Mouse (Mus musculus): ENCODE data around the gene Kifc1. TPM values are rescaled to one million over a fixed set of nuclear protein-coding genes. Genes with fewer than 3 reads are reported as not detected.

The Kifc1 gene
- 1.6 and 9.5 TPM in 2 replicates for polyA plus RNA-seq (2012; rRNA removed; ENCODE audit: low replicate concordance)

DNA sequence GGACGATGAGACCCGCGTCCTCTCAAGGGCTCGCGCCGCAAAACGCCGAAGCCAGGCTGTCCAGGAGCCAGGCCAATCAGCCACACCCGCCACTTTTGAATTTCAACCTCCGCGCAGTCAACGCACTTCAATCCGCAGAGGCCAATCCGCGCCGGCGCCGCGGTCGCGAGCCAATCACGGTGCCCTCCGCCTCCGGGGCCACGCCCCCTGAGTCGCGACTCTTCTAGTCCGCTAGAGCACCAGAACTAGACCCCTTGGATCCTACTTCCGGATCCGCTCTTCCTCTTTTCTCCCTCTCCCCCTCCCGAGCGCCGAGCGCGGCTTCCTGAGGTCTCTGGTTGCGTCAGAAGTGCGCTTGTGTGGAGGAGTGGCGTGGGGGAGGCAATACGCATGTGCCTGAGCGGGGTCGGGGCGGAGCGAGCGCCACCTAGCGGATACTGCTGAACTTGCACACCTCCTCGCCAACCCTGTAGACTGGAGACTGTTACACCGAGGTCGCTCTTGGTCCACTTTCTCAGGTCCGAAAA, at the start of gene Kifc1:
Gene Kifc1, minus strand, starts transcription at position 129 of the 527 bp plus-strand sequence.

DNA sequence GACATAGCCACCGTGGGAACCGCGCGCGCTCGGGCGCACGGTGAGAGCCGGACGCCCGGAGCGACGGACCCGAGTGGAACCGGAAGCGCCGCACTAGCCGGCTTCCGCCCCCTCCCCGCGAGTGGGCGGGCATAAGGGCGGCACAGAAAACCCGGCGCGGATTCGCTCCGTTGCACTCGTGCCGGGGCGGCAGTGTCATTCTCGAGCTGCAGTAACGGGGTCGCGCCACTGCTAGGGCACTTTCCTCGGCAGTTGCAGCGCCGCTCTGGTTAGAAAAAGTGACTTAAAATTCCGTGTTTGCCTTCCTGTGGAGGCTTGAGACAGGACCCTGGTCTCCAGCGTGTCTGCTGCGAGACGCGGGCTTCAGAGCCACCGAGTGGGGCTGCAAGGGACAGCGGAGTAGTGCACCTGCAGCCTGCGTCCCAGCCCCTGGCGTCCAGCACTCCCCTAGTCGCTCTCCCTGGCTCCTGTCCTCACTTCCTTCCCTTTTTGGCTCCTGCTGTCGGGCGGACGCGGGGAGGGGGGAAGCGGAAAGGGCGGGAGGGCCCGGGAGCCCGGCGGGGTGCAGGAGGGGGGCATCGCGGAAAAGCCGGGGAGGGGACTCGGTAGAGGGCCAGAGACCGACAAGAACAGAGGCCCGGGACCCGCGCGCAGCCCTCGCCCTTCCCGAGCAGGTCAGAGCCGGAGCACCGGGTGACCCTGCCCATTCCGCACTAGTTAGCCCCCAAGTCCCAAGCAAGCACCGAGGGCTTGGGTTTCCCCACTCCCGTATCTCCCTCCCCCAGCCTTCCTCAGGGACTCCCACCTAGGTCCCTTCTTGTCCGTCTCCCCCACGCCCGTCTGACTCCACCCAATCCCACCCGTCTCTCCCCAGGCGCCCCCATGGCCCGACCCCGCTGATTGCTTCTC, 39.2 kb upstream of the Kifc1 start, which contains the start of gene Rgl2:
Gene Rgl2, plus strand, starts transcription at position 173 of the 909 bp plus-strand sequence.

DNA sequence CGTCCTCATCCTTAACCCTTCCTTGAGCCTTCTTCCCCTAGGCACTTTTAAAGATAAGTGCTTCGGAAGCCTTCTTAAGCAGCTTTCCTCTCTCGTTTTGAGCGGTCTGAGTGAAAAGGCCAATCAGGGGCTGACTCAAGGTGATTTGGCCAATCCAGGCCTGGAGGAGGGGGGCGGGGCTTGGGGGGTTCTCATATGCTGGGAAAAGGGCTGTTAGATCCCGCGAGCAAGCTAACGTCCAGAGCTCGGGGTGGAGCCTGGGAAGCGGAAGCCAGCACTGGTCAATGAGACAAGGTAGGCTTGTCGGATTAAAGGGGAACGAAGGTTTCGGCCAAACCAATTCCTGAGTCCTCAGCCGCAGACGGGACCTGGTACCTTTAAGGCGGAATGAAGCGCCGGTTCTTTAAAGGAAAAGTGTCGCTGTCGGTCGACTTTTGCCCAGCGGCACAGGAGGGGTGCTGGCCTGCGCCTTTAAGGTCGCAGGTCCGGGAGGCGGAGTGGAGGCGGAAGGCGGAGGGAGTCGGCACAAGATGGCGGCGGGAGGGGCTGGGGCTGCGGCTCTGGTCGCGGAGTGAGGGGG, 25.3 kb upstream of the Kifc1 start, which contains the start of the genes Tapbp and Zbtb22:
Gene Tapbp, plus strand, starts transcription at position 229 of the 580 bp plus-strand sequence.
Gene Zbtb22, plus strand, starts transcription at position 234 of the 580 bp plus-strand sequence.

DNA sequence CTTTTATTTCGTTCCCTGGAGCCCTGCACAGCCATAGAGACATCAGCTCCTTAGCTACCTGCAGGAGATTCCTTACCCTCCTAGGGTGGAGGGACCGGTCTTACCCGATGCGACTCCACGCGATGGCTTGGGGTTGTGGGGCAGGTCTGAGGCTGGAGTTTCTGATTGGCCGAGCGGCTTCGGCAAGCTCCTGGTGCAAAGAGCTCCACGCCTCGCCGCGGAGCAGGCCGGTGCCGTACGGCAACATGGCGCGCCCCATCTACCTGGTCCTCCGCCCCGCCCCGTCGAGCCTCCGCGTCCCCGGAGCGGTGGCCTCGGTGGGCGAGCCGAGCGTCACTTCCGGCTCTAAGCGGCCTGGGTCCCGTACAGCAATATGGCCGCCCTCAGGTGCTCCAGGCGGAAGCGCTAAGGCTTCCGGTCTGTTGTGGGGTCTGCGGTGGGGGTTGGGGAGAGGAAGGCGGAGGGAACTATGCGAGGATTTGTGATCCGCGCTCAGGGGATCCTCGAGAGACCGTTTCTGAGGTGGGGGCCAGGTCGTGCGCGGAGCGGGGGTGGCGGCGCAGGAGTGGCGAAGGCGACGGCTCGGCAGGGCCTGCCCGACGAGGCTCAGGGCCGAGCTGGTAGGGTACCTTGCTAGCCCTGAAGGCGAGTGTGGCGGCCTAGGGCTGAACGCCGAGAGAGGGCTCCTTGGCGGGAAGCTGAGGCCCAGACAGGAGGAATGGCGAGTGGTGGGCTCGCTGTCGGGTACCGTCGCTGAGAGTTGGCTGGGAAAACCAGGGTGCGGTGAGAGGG, 18.8 kb upstream of the Kifc1 start, which contains the start of gene Daxx:
Gene Daxx, plus strand, starts transcription at position 338 of the 792 bp plus-strand sequence.

DNA sequence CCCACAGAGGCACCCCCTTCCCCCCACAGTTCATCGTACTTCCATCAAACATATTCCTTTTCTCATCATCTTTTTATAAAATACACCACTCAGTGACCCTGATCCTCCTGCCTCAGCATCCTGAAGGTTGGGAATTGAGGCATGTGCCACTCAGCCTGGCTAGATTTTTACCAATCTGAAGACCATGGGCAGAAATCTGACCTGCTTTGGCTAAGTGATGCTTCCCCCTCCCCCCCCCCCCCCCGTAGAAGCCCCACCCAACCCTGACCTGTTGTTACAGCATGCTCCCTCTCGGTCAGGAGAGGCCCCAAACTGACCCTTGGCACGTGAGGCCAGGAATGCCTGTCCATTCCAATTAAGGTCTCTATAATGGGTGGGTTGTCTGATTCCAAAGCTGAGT, 14.4 kb upstream of the Kifc1 start, which contains the start of gene Platr17:
Gene Platr17, plus strand, starts transcription at position 301 of the 400 bp plus-strand sequence.

DNA sequence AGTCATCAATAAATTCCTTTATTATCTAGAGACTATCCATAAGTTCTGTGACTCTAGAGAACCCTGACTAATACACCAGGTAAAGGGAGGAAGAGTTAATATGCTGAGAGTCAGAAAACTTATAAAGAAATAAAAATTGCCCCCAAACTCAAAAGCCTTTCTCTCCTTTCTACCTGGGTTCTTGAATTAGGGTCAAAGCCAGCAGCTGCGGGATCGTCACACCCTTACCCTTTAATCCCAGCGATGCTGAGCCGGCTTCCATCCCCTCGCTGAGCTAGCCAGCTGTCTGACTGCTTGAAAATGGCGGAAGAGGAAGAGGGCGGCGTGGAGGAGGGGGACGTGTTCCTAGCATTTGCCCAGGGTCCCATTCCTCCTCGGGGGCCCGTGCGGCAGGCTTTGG, 16.9 kb downstream of the Kifc1 start, which contains the start of gene Gm7029:
Gene Gm7029, plus strand, starts transcription at position 301 of the 400 bp plus-strand sequence.

DNA sequence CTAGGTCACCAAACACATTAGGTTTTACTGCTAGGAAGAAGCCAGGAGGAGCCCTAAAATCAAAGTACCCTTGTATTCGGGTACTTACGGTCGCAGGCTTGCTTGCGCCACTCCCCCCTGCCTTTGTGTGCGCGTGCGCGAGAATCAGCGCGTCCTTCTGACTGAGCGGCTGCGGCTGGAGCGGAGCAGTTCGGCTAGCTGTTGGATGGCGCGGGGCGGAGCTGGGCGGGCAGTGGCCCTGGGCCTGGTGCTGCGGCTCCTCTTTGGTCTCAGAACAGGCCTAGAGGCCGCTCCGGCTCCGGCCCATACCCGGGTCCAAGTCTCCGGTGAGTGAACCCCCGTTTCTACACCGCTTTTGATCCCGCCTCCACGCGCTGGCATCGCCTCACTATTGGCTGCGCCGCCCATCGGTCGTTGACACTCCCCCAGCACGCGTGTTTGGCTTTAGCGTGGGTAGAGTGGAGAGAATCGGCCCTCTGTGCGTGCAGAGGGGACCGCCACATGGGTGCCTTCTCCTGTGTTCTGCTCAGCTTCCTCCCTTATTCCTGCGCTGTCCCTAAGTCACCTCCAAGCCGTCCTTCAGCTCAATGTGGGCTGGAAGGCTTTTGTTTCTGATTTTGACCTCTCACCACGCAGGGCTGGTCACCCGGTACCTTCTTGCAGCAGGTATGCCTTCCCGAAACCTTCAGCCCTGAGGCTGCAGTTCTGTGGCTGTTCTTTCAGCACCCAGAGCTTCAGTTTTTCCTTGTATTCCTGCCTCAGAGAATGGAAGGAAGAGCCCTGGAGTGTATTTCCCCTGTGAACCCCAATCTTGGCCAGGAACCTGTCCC, 47.3 kb downstream of the Kifc1 start, which contains the start of gene Cd320:
Gene Cd320, plus strand, starts transcription at position 126 of the 830 bp plus-strand sequence.

Other genes with a start within 250 kb of the Kifc1 start
- gene Hnrnpm, start 203.8 kb downstream of the Kifc1 start, polyA plus RNA-seq (2012; rRNA removed; ENCODE audit: low replicate concordance) = 49.4 and 85.8 TPM in 2 replicates
- 134 and 205 TPM in 2 replicates for gene March2, start 172.0 kb downstream of the Kifc1 start, polyA plus RNA-seq (2012; rRNA removed; ENCODE audit: low replicate concordance)
- 367 and 417 TPM in 2 replicates for gene Rab11b, start 130.1 kb downstream of the Kifc1 start, polyA plus RNA-seq (2012; rRNA removed; ENCODE audit: low replicate concordance)
- gene Angptl4, start 108.8 kb downstream of the Kifc1 start, polyA plus RNA-seq (2012; rRNA removed; ENCODE audit: low replicate concordance) = 131 and 603 TPM in 2 replicates
- gene Kank3, start 80.1 kb downstream of the Kifc1 start, polyA plus RNA-seq (2012; rRNA removed; ENCODE audit: low replicate concordance) = 124 and 438 TPM in 2 replicates
- 443 and 1,172 TPM in 2 replicates for gene Rps28, start 66.1 kb downstream of the Kifc1 start, polyA plus RNA-seq (2012; rRNA removed; ENCODE audit: low replicate concordance)
- gene Ndufa7, start 66.1 kb downstream of the Kifc1 start, polyA plus RNA-seq (2012; rRNA removed; ENCODE audit: low replicate concordance) = 619 and 635 TPM in 2 replicates
- 142 and 168 TPM in 2 replicates for gene Cd320, start 47.6 kb downstream of the Kifc1 start, polyA plus RNA-seq (2012; rRNA removed; ENCODE audit: low replicate concordance)
- gene Gm7029, start 16.8 kb downstream of the Kifc1 start, polyA plus RNA-seq (2012; rRNA removed; ENCODE audit: low replicate concordance) = not detected in 2 replicates
- gene Platr17, start 14.5 kb upstream of the Kifc1 start, polyA plus RNA-seq (2012; rRNA removed; ENCODE audit: low replicate concordance) = 0.22 and 0.39 TPM in 2 replicates
- 47.5 and 58.9 TPM in 2 replicates for gene Daxx, start 18.8 kb upstream of the Kifc1 start, polyA plus RNA-seq (2012; rRNA removed; ENCODE audit: low replicate concordance)
- 206 and 319 TPM in 2 replicates for gene Tapbp, start 25.2 kb upstream of the Kifc1 start, polyA plus RNA-seq (2012; rRNA removed; ENCODE audit: low replicate concordance)
- 42.7 and 55.1 TPM in 2 replicates for gene Zbtb22, start 25.2 kb upstream of the Kifc1 start, polyA plus RNA-seq (2012; rRNA removed; ENCODE audit: low replicate concordance)
- gene Rgl2, start 38.9 kb upstream of the Kifc1 start, polyA plus RNA-seq (2012; rRNA removed; ENCODE audit: low replicate concordance) = 157 and 179 TPM in 2 replicates
- 29.4 and 29.5 TPM in 2 replicates for gene Pfdn6, start 49.7 kb upstream of the Kifc1 start, polyA plus RNA-seq (2012; rRNA removed; ENCODE audit: low replicate concordance)
- gene Wdr46, start 50.0 kb upstream of the Kifc1 start, polyA plus RNA-seq (2012; rRNA removed; ENCODE audit: low replicate concordance) = 15.8 and 36.0 TPM in 2 replicates
- gene B3galt4, start 60.8 kb upstream of the Kifc1 start, polyA plus RNA-seq (2012; rRNA removed; ENCODE audit: low replicate concordance) = 6.6 and 9.0 TPM in 2 replicates
- gene Vps52, start 65.2 kb upstream of the Kifc1 start, polyA plus RNA-seq (2012; rRNA removed; ENCODE audit: low replicate concordance) = 65.8 and 76.5 TPM in 2 replicates
- 464 and 878 TPM in 2 replicates for gene Rps18, start 65.3 kb upstream of the Kifc1 start, polyA plus RNA-seq (2012; rRNA removed; ENCODE audit: low replicate concordance)
- 3,046 and 5,899 TPM in 2 replicates for gene H2-K1, start 109.7 kb upstream of the Kifc1 start, polyA plus RNA-seq (2012; rRNA removed; ENCODE audit: low replicate concordance)
- 31.6 and 54.8 TPM in 2 replicates for gene Ring1, start 134.0 kb upstream of the Kifc1 start, polyA plus RNA-seq (2012; rRNA removed; ENCODE audit: low replicate concordance)
- gene H2-Ke6, start 137.4 kb upstream of the Kifc1 start, polyA plus RNA-seq (2012; rRNA removed; ENCODE audit: low replicate concordance) = 86.6 and 99.6 TPM in 2 replicates
- gene Slc39a7, start 141.0 kb upstream of the Kifc1 start, polyA plus RNA-seq (2012; rRNA removed; ENCODE audit: low replicate concordance) = 134 and 217 TPM in 2 replicates
- gene Rxrb, start 141.2 kb upstream of the Kifc1 start, polyA plus RNA-seq (2012; rRNA removed; ENCODE audit: low replicate concordance) = 48.9 and 66.9 TPM in 2 replicates
- gene Col11a2, start 148.8 kb upstream of the Kifc1 start, polyA plus RNA-seq (2012; rRNA removed; ENCODE audit: low replicate concordance) = 0.62 and 1.1 TPM in 2 replicates
- 1.5 and 8.0 TPM in 2 replicates for gene H2-Oa, start 201.7 kb upstream of the Kifc1 start, polyA plus RNA-seq (2012; rRNA removed; ENCODE audit: low replicate concordance)
- gene H2-DMa, start 228.9 kb upstream of the Kifc1 start, polyA plus RNA-seq (2012; rRNA removed; ENCODE audit: low replicate concordance) = 57.9 and 70.0 TPM in 2 replicates
- 90.8 and 138 TPM in 2 replicates for gene Brd2, start 232.0 kb upstream of the Kifc1 start, polyA plus RNA-seq (2012; rRNA removed; ENCODE audit: low replicate concordance)

Measured in subcutaneous adipose tissue, adult 2 months (tissue).